Mouse (Mus musculus) telencephalon, adult 2 months (tissue): Measurements from ENCODE around the gene Angptl6.

Experiments
- DNase-seq: peaks from one replicate; pipeline ENCODE4 v3.0.0-alpha.2; 2011; ENCODE audit warnings: low read depth, low spot score

The Angptl6 gene

GRCm38 (mm10) chr9:20887191-20887590 is 7.7 kb upstream of the Angptl6 start:
- DNase-seq: no peak

DNA sequence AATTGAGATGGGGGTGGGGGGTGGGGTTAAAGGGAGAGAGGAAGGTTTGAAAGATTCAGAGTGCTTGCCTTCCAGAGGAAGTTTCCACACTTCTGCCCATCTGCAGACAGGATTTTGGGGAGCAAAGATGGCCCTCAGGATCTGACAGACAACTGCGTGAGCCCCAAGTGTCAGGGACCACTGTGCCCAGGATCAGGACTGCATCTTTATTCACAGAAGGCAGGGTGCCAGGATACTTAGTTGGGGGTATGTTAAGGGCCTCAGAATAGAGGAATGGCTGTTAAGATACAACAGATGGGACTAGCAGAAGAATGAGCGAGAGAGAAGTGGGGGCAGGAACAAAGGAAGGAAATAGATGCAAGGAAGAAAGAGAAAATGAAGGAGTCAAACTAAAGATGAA is 7.0 kb upstream of the Angptl6 start:
- no peak for DNase-seq

- DNase-seq: no peak
These were observed 839 bp downstream of the Angptl6 start for GRCm38 (mm10) chr9:20878710-20879065.

DNA sequence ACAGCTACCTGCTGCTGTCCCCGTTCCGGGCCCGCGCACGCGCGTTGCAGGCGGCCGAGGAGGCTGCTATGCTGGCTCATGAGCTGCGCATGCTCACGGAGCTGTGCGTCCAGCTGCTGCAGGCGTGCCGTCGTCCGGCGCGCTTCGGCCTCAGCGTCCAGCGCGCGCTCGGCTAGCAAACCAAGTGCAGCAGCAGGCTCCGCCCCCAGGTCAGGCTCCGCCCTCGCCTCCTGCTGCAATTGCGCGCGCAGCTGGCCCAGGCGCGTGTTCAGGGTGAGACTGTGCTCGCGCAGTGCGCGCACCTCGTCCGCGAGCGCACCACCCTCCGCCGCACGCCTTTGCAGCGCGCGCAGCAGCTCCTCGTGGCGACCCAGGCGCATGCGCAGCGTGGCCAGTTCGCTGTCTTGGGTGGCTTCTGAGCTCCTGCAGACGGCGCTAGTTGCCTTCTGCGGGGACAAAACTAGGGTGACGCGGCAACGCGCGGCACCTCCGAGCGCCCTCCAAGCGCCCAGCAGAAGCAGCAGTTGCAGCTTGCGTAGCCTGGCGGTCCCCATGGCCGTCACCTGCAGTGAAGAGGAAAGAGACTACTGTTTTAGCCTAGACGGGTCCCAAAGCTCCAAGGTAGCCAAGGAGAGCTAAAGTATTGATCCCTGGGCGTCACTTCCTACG is 1.4 kb downstream of the Angptl6 start:
- peak; percentile 98 for DNase-seq

GRCm38 (mm10) chr9:20877118-20878040 is 2.1 kb downstream of the Angptl6 start:
- DNase-seq: no peak

GRCm38 (mm10) chr9:20876318-20877117 is 3.0 kb downstream of the Angptl6 start:
- no peak for DNase-seq

DNA sequence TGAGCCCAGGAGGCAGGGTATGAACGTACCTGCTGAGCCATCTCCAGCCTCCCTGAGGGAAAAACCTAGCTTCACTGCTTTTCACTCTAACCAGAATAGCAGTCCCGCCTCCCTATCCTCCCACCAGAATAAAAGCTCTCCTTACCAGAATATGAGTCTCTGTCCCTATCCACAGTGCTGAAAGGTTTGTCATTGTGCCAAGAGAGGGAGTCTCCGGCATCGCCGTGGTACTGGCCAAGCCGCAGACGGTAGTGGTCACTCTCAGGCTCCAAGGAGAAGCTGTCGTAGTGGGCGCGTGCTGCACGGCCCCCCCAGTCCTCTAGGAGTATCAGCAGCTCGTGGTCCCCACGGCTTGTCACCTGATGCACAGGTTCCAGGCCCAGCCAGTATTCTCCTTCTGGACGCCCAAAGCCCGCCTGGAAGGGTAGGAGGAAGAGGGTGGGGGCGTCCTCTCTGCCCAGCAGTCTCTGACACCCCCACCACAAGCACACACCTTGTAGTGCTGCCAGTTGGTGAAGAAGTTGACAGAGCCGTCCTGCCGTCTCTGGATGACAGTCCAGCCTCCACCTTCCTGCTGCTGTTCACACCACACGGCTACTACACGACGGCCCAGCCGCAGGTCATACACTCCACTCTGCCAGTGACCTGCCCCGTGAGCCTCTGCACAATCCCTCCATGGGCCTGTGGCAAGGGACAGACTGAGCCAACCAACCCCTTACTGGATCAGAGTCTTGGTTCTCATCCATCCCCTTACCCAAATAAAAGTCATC is 4.3 kb downstream of the Angptl6 start:
- peak; percentile 45 for DNase-seq

- no peak for DNase-seq
These were observed 6.0 kb downstream of the Angptl6 start for GRCm38 (mm10) chr9:20873521-20873920.

- no peak for DNase-seq
These were observed 6.5 kb downstream of the Angptl6 start for GRCm38 (mm10) chr9:20872991-20873390.

GRCm38 (mm10) chr9:20870211-20871173 is 9.0 kb downstream of the Angptl6 start:
- DNase-seq: no peak

- no peak for DNase-seq
These were observed 10.3 kb downstream of the Angptl6 start for GRCm38 (mm10) chr9:20869246-20869645.

GRCm38 (mm10) chr9:20868448-20869001 is 11.0 kb downstream of the Angptl6 start, which contains the start of gene A230050P20Rik:
Gene A230050P20Rik (plus strand): TSS chr9:20868642.
- DNase-seq: peak; percentile 78

- DNase-seq: no peak
These were observed 12.6 kb downstream of the Angptl6 start for GRCm38 (mm10) chr9:20866879-20867278.

DNA sequence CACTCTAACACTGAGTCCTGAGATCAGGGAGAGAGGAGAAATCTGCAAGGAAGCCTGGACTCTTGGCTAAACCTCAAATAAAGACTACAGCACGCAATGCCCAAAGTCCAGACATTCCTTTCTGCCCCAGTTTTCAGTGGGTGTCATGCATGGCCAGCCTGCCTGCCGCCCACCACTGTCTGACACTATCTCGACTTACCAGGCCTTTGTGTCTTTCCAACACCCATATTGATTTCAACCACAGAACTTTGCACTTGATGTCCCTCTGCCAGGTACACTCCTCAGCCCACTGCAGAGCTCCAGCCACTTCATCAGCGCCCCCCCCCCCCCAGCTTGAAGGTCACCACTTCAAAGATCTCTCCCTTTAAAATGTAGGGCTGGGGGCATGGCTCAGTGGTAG is 17.3 kb downstream of the Angptl6 start:
- no peak for DNase-seq

GRCm38 (mm10) chr9:20861821-20862220 is 17.7 kb downstream of the Angptl6 start:
- DNase-seq: no peak

- no peak for DNase-seq
These were observed 19.6 kb downstream of the Angptl6 start for GRCm38 (mm10) chr9:20859926-20860325.

GRCm38 (mm10) chr9:20857131-20857530 is 22.4 kb downstream of the Angptl6 start:
- no peak for DNase-seq

- DNase-seq: no peak
These were observed 29.3 kb downstream of the Angptl6 start for GRCm38 (mm10) chr9:20850179-20850578.

- no peak for DNase-seq
These were observed 36.9 kb downstream of the Angptl6 start for GRCm38 (mm10) chr9:20842670-20843069.

GRCm38 (mm10) chr9:20842211-20842610 is 37.3 kb downstream of the Angptl6 start:
- DNase-seq: no peak
